Mouse (Mus musculus) right cerebral cortex, postnatal 10 days (tissue): ENCODE measurements around the gene Scn4a.

Experiments used
- DNase-seq, 2 experiments: peaks; one replicate each; pipeline ENCODE4 v3.0.0; 2021; ENCODE audit warnings: low spot score in 2 of 2

Scn4a gene

DNA sequence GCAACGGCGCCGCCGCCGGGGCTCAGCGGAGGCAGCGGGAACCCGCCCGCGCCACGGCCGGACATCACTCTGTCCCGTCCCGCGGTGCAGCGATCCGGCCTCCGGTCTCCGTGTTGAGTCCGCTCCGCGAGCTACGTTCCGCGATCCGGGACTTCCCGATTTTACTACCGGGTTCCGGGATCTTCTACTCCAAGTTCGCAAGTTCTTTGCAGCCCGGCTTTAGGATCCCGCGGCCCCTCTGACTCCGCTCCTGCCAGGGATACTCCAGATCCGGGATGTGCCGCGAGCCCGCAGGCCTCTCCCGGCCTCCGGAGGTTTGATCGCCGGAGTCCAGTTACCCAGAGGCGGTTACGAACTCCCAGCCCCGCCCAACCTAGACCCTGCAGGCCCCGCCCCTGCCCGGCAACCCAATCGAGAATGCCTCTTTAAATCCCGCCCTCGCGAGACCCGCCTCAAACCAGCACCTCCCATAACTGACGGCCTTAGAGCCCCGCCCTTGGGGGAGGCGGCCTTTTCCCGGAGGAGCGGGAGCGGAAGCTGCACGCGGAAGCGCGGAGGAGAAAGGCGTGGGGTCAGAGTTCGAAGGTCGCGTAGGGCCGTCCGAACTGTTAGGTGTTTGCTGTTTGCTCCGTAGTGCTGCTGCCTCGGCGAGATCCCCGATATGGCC is 80.3 kb downstream of the Scn4a start, which contains the start of gene Smarcd2:
Smarcd2 (minus strand) TSS at position 329 of the 667 bp plus-strand sequence.
- DNase-seq = peak; percentile 100

DNA sequence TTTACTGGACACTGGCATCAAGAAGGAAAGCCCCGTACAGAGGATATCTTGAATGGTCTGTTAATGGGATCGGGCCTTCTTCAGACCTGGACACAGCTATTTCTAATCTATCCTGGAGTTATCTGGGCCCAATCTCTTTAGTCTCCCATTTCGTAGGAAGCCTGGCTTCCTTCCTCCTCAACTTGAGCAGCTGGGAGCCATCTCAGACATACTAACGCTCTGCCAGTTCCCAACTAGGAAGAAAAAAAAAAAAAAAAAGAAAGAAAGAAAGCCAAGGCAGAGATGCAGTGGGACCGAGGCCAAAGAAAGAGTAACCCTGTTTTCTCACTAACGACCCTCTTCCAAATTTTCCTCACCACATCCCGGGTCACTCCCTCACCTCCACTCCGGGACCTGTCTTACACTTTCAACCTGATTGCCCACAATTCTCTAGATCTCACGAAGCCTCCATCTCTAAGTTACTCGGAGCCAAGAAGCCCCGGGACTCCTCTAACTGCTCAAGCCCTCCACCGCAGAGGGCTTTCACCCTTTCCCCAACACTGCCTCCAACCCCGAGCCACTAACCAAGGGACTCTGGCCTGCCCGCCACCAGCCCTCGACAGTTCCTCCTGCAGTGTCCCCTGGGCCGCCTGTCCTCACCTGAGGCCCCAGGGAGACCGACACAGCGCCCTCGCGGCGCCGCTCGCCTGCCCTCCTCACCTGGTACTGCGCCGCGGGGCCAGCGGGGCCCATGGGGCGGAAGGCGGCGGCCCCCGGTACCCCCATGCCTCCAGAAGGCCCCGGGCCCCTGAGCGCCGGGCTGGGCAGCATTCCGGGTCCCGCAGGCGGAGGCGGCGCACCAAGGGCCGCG is 81.1 kb downstream of the Scn4a start:
- DNase-seq = peak in 1 of 2 experiments; percentile 49

DNA sequence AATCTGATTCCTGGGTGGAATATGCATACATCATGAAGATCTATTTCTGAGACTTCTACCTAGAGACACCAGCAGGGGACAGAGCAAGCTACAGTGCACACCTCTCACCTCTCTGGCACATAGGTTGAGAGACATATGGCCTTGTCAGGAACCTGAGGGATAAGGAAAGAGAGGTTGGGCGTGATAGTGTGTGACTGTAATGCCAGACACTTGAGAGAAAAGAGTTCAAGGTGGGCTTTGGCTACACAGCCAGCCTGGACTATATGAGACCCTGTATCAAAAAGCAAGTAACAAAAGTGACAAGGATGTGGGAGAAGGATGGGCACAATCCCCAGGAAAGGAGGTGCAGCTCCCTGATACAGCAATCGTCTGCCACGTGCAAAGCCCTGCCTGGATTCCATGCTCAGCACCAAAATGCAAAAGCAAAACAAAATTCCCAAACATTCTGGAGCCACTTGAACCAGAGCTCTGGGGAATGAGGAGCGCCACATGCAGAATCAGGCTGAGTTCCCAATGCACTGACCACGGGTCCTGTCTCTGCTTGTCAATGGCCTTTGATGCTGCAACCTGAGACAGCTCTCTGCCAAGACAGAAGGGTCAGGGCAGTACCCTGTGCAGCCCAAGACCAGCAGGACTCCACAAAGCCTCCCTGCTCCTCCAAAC is 81.8 kb downstream of the Scn4a start:
- no peak for DNase-seq

DNA sequence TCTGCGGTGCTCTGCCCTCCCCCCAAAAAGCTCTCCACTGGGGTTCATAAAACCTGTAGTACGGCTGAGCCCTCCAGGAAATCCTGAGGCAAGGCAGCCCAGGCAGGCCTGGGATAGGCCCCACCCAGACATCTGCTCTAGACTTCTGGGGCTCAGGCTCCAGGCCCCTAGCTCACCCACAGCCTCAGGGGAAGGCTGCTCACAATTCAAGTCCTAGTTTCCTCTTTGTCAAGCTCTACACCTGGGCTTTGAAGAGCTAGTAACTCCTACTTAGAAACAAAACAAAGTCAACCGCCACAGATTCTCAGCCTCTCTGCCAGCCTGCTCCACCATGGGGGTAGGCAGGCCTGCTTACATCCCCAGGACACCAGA is 84.0 kb downstream of the Scn4a start:
- DNase-seq = no peak
